Mouse (Mus musculus) small intestine, adult 2 months (tissue): ENCODE results near the gene Dctn1. TPM values are rescaled to one million over a fixed set of nuclear protein-coding genes. Genes with fewer than 3 reads are reported as not detected.

Experiments used
- H3K27ac ChIP-seq: fragments of 200-500 bp; 2 replicates; pipeline ENCODE4 v1.5.1; 2012; ENCODE audit warnings: low read depth, low read length, control low read depth, inconsistent platforms; ENCODE audit not compliant: insufficient read depth
- H3K27me3 ChIP-seq: fragments of 200-500 bp; 2 replicates; pipeline ENCODE4 v1.6.1; 2012; ENCODE audit warnings: mild to moderate bottlenecking, moderate library complexity, low read length, inconsistent platforms; ENCODE audit not compliant: control insufficient read depth, insufficient read depth
- H3K36me3 ChIP-seq: fragments of 200-500 bp; 2 replicates; pipeline ENCODE4 v1.6.1; 2012; ENCODE audit warnings: mild to moderate bottlenecking, low read length, control low read depth, inconsistent platforms; ENCODE audit not compliant: control insufficient read depth, insufficient read depth
- H3K4me1 ChIP-seq: fragments of 200-500 bp; 2 replicates; pipeline ENCODE4 v1.6.1; 2012; ENCODE audit warnings: low read length, inconsistent platforms, mixed read lengths; ENCODE audit not compliant: control insufficient read depth, insufficient read depth, insufficient read length
- H3K4me3 ChIP-seq: fragments of 200-500 bp; 2 replicates; pipeline ENCODE4 v1.5.1; 2012; ENCODE audit warnings: low read depth, mild to moderate bottlenecking, control low read depth, inconsistent platforms, low read length, moderate library complexity
- CTCF ChIP-seq: fragments of 200-500 bp; IDR thresholded peaks from 2 replicates; pipeline ENCODE4 v1.5.1; 2012; ENCODE audit warnings: low read depth, mild to moderate bottlenecking, control low read depth, inconsistent platforms, low read length, moderate library complexity, mixed read lengths; ENCODE audit not compliant: insufficient replicate concordance, insufficient read length; ENCODE audit errors: extremely low read depth
- POLR2A ChIP-seq: fragments of 200-500 bp; IDR thresholded peaks from 2 replicates; pipeline ENCODE4 v1.6.1; 2012; ENCODE audit warnings: low read depth, mild to moderate bottlenecking, control low read depth, inconsistent platforms, low read length, moderate library complexity
- WGBS: fragments of 180-500 bp; shearing (Covaris S2); methylation state at CpG from one replicate; pipeline ENCODE4 v1.1.7; 2018; 5-methylcytosine and 5-hydroxymethylcytosine counted together
- polyA plus RNA-seq: library from polyadenylated mRNA; depleted of rRNA; stranded (reverse); fragments of >200 nt; gene quantifications from 2 replicates; pipeline ENCODE4 v1.2.3, GENCODE M21; 2012

Dctn1 gene
- polyA plus RNA-seq, 1 experiment = 168 TPM

- no peak for TF ChIP-seq POLR2A
- no peak for TF ChIP-seq CTCF
- H3K27ac ChIP-seq = no peak overlapping the region
- 63% methylated on average over 25 of the region's 25 CpGs for WGBS
- H3K4me3 ChIP-seq = no peak overlapping the region
- H3K4me1 ChIP-seq = no peaks in the 10 kb centered on the region; the same call in 1 of the 2 replicates
- no peaks in the 10 kb centered on the region for H3K27me3 ChIP-seq
- H3K36me3 ChIP-seq = peaks cover 55% of the 10 kb centered on the region
These were observed 20.5 kb downstream of the Dctn1 start for GRCm38 (mm10) chr6:83185895-83186861.

GRCm38 (mm10) chr6:83186946-83187345, 21.2 kb downstream of the Dctn1 start:
- TF ChIP-seq CTCF (no peak), POLR2A (no peak)
- no peaks in the 10 kb centered on the region; the same call in 1 of the 2 replicates for H3K4me1 ChIP-seq
- H3K27me3 ChIP-seq = no peaks in the 10 kb centered on the region
- no peak overlapping the region for H3K27ac ChIP-seq
- WGBS = 98% methylated on average over 2 of the region's 2 CpGs
- no peak overlapping the region for H3K4me3 ChIP-seq
- peaks cover 59% of the 10 kb centered on the region for H3K36me3 ChIP-seq

GRCm38 (mm10) chr6:83193571-83193970, 27.9 kb downstream of the Dctn1 start:
- TF ChIP-seq CTCF = no peak
- TF ChIP-seq POLR2A = no peak
- Histone ChIP-seq H3K27ac (no peak overlapping the region), H3K4me3 (no peak overlapping the region), H3K36me3 (peaks cover 96% of the 10 kb centered on the region), H3K4me1 (no peaks in the 10 kb centered on the region), H3K27me3 (no peaks in the 10 kb centered on the region)
- 88% methylated on average over 7 of the region's 7 CpGs for WGBS

GRCm38 (mm10) chr6:83197345-83198004, 31.8 kb downstream of the Dctn1 start:
- TF ChIP-seq CTCF (no peak), POLR2A (no peak)
- no peaks in the 10 kb centered on the region for H3K4me1 ChIP-seq
- H3K27ac ChIP-seq = no peak overlapping the region
- WGBS = 72% methylated on average over 15 of the region's 15 CpGs
- H3K36me3 ChIP-seq = peaks cover 74% of the 10 kb centered on the region
- no peaks in the 10 kb centered on the region for H3K27me3 ChIP-seq
- H3K4me3 ChIP-seq = no peak overlapping the region

GRCm38 (mm10) chr6:83203320-83203719, 37.6 kb downstream of the Dctn1 start:
- TF ChIP-seq POLR2A (no peak), CTCF (no peak)
- no peak overlapping the region for H3K27ac ChIP-seq
- H3K4me1 ChIP-seq = peaks cover 3% of the 10 kb centered on the region; the same call in 1 of the 2 replicates
- 85% methylated on average over 4 of the region's 4 CpGs for WGBS
- H3K36me3 ChIP-seq = peaks cover 17% of the 10 kb centered on the region
- no peak overlapping the region for H3K4me3 ChIP-seq
- H3K27me3 ChIP-seq = no peaks in the 10 kb centered on the region

GRCm38 (mm10) chr6:83205851-83206250, 40.1 kb downstream of the Dctn1 start:
- no peak for TF ChIP-seq CTCF
- TF ChIP-seq POLR2A = no peak
- no peaks in the 10 kb centered on the region for H3K36me3 ChIP-seq
- WGBS = 81% methylated on average over 3 of the region's 3 CpGs
- no peaks in the 10 kb centered on the region for H3K27me3 ChIP-seq
- H3K4me1 ChIP-seq = peaks cover 11% of the 10 kb centered on the region; the same call in 1 of the 2 replicates
- no peak overlapping the region for H3K27ac ChIP-seq
- no peak overlapping the region for H3K4me3 ChIP-seq

GRCm38 (mm10) chr6:83206321-83206720, 40.6 kb downstream of the Dctn1 start:
- peaks cover 11% of the 10 kb centered on the region; the same call in 1 of the 2 replicates for H3K4me1 ChIP-seq
- 69% methylated on average over 11 of the region's 11 CpGs for WGBS
- TF ChIP-seq POLR2A = no peak
- TF ChIP-seq CTCF = no peak
- H3K4me3 ChIP-seq = no peak overlapping the region
- H3K27ac ChIP-seq = no peak overlapping the region
- H3K36me3 ChIP-seq = no peaks in the 10 kb centered on the region
- no peaks in the 10 kb centered on the region for H3K27me3 ChIP-seq
